Mouse (Mus musculus) midbrain, embryonic 15.5 days (tissue): Measurements from ENCODE around the gene Uhrf1. TPM values are rescaled to one million over a fixed set of nuclear protein-coding genes. Genes with fewer than 3 reads are reported as not detected.

Source experiments
- ATAC-seq: fragments of 200-750 bp; cut with Nextera tagmentation; replicated peaks from 2 replicates; pipeline ENCODE4 v1.8.0; 2017; ENCODE audit warnings: moderate TSS enrichment
- H3K27ac ChIP-seq: fragments of 300-500 bp; sonication (generic); 2 replicates; pipeline ENCODE4 v1.5.1; 2015; ENCODE audit warnings: mild to moderate bottlenecking, inconsistent platforms
- H3K27me3 ChIP-seq: fragments of 300-500 bp; sonication (generic); replicated peaks from 2 replicates; pipeline ENCODE4 v1.6.1; 2015; ENCODE audit warnings: inconsistent platforms
- H3K36me3 ChIP-seq: fragments of 300-500 bp; sonication (generic); replicated peaks from 2 replicates; pipeline ENCODE4 v1.6.1; 2015; ENCODE audit warnings: inconsistent platforms
- H3K4me1 ChIP-seq: fragments of 300-500 bp; sonication (generic); 2 replicates; pipeline ENCODE4 v1.6.1; 2015; ENCODE audit warnings: inconsistent platforms
- H3K4me2 ChIP-seq: fragments of 300-500 bp; sonication (generic); 2 replicates; pipeline ENCODE4 v1.6.1; 2015; ENCODE audit warnings: inconsistent platforms, mild to moderate bottlenecking, moderate library complexity
- H3K4me3 ChIP-seq: fragments of 300-500 bp; sonication (generic); 2 replicates; pipeline ENCODE4 v1.5.1; 2015; ENCODE audit warnings: mild to moderate bottlenecking, inconsistent platforms
- H3K9ac ChIP-seq: fragments of 300-500 bp; sonication (generic); 2 replicates; pipeline ENCODE4 v1.6.1; 2015; ENCODE audit warnings: mild to moderate bottlenecking, inconsistent platforms
- H3K9me3 ChIP-seq: fragments of 300-500 bp; sonication (generic); 2 replicates; pipeline ENCODE4 v1.6.1; 2016; ENCODE audit warnings: inconsistent platforms
- WGBS: fragments of 180-500 bp; shearing (Covaris S2); methylation state at CpG from one replicate; pipeline ENCODE4 v1.1.7; 2015; ENCODE audit warnings: mixed read lengths; 5-methylcytosine and 5-hydroxymethylcytosine counted together
- polyA plus RNA-seq: library from polyadenylated mRNA; unstranded; fragments of >200 nt; fragmentation: Nextera tagmentation; extraction: Ambion mirVana; gene quantifications from 2 replicates; pipeline ENCODE4 v1.2.1, GENCODE M21; 2015

The Uhrf1 gene
- polyA plus RNA-seq, 1 experiment from 2014 or later = 19.2 TPM

GRCm38 (mm10) chr17:56290388-56291170, 12.5 kb upstream of the Uhrf1 start:
- WGBS = 4% methylated on average over 17 of the region's 17 CpGs
- H3K4me1 ChIP-seq = peaks cover 24% of the 10 kb centered on the region
- no peaks in the 10 kb centered on the region for H3K9me3 ChIP-seq
- H3K27me3 ChIP-seq = no peaks in the 10 kb centered on the region
- H3K36me3 ChIP-seq = no peaks in the 10 kb centered on the region
- H3K27ac ChIP-seq = peak overlapping the region; percentile 51
- no peak overlapping the region for H3K9ac ChIP-seq
- ATAC-seq = peak; percentile 67
- H3K4me2 ChIP-seq = peak overlapping the region; percentile 45
- H3K4me3 ChIP-seq = peak overlapping the region; percentile 25

- 0% methylated on average over 16 of the region's 16 CpGs for WGBS
- H3K27ac ChIP-seq = peak overlapping the region; percentile 51
- peaks cover 24% of the 10 kb centered on the region for H3K4me1 ChIP-seq
- H3K27me3 ChIP-seq = no peaks in the 10 kb centered on the region
- ATAC-seq = peak; percentile 86
- peak overlapping the region; percentile 19 for H3K4me3 ChIP-seq
- peak overlapping the region; percentile 45 for H3K4me2 ChIP-seq
- no peaks in the 10 kb centered on the region for H3K9me3 ChIP-seq
- H3K36me3 ChIP-seq = no peaks in the 10 kb centered on the region
- no peak overlapping the region for H3K9ac ChIP-seq
Observed at GRCm38 (mm10) chr17:56291171-56291511, 12.0 kb upstream of the Uhrf1 start.

GRCm38 (mm10) chr17:56291826-56292475, 11.2 kb upstream of the Uhrf1 start:
- WGBS = 50% methylated on average over 7 of the region's 7 CpGs
- no peak overlapping the region for H3K27ac ChIP-seq
- H3K4me1 ChIP-seq = peaks cover 24% of the 10 kb centered on the region
- no peaks in the 10 kb centered on the region for H3K9me3 ChIP-seq
- no peak overlapping the region for H3K4me3 ChIP-seq
- no peaks in the 10 kb centered on the region for H3K36me3 ChIP-seq
- no peak overlapping the region for H3K9ac ChIP-seq
- no peak for ATAC-seq
- H3K27me3 ChIP-seq = no peaks in the 10 kb centered on the region
- no peak overlapping the region for H3K4me2 ChIP-seq

DNA sequence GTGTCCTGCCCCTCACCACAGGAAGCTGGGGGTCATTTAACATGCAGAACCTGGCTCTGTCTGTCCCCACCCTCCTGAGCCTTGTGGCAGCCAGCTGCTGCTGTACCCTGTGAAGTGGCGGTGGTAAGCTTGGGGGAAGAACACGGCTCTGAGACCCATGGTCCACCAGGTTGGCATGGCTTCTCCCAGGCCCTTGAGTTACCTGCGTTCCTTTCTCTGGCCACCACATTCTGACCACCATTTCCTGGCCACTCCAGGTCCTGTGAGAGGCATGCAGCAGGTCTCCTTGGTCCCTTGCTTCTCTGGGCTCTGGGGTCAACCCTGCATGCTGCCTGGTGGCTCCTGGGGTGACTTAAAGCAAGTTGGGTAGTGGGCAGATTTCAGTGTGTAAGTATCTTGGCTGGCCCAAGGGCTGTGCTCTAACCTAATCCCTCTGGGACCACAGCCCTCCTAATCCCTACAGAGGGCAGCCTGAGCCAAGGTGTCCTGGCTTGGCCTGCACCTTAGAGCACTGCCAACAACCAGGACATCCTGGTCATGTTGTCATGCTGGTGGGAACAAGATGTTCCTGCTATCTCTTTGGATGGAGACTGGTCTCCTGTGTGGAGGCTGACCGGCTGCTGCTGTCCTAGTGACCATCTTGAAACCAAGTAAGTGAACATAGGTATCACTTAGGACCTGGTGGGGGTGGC, 10.4 kb upstream of the Uhrf1 start, which contains the start of gene Plin3:
Gene Plin3 (minus strand): TSS at position 343 of the 692 bp plus-strand sequence.
- Histone ChIP-seq H3K4me1 (peaks cover 24% of the 10 kb centered on the region), H3K4me3 (no peak within 1 kb of the TSS), H3K9me3 (no peaks in the 10 kb centered on the region), H3K4me2 (no peak within 1 kb of the TSS), H3K27ac (no peak within 1 kb of the TSS), H3K36me3 (no peaks in the 10 kb centered on the region), H3K9ac (no peak within 1 kb of the TSS), H3K27me3 (no peaks in the 10 kb centered on the region)
- ATAC-seq = no peak
- 85% methylated on average over 4 of the region's 4 CpGs for WGBS

DNA sequence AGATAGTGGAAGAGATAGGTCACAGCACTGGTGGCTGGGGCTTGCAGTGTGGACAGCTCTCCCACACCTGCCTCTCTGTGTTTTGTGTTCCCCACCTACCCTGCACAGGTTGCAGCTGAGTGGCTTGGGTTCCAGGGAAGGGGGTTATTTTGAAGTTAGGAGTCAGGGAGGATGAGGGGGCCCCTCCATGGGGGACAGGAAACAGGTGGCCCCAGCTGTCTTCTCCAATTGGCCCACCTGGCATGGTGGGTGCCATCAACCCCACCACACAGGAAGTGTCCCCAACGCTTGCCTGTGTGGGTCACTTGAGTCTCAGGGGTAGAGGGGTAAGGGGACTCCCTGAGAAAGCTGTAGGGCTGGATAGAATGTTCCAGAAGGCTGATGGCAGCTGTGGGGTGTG, 9.8 kb upstream of the Uhrf1 start:
- Histone ChIP-seq H3K27ac (no peak overlapping the region), H3K4me1 (peaks cover 24% of the 10 kb centered on the region), H3K4me3 (no peak overlapping the region), H3K4me2 (no peak overlapping the region), H3K27me3 (no peaks in the 10 kb centered on the region), H3K9ac (no peak overlapping the region), H3K9me3 (no peaks in the 10 kb centered on the region), H3K36me3 (no peaks in the 10 kb centered on the region)
- ATAC-seq = no peak
- 88% methylated on average over 1 of the region's 1 CpGs for WGBS

- Histone ChIP-seq H3K4me1 (peaks cover 23% of the 10 kb centered on the region), H3K27me3 (no peaks in the 10 kb centered on the region)
Observed at GRCm38 (mm10) chr17:56294241-56294640, 8.9 kb upstream of the Uhrf1 start.

GRCm38 (mm10) chr17:56296201-56296600, 6.9 kb upstream of the Uhrf1 start:
- no peaks in the 10 kb centered on the region for H3K36me3 ChIP-seq
- no peaks in the 10 kb centered on the region for H3K9me3 ChIP-seq
- no peaks in the 10 kb centered on the region for H3K27me3 ChIP-seq
- no peak for ATAC-seq
- no peak overlapping the region for H3K9ac ChIP-seq
- no peak overlapping the region for H3K4me2 ChIP-seq
- no peak overlapping the region for H3K27ac ChIP-seq
- WGBS = 73% methylated on average over 1 of the region's 1 CpGs
- no peak overlapping the region for H3K4me3 ChIP-seq
- H3K4me1 ChIP-seq = peaks cover 4% of the 10 kb centered on the region

More at GRCm38 (mm10) chr17:56294241-56294640, 8.9 kb upstream of the Uhrf1 start:
- WGBS = 92% methylated on average over 19 of the region's 19 CpGs
- H3K4me3 ChIP-seq = no peak overlapping the region
- ATAC-seq = no peak
- H3K27ac ChIP-seq = no peak overlapping the region
- no peaks in the 10 kb centered on the region for H3K36me3 ChIP-seq
- no peaks in the 10 kb centered on the region for H3K9me3 ChIP-seq
- no peak overlapping the region for H3K4me2 ChIP-seq
- H3K9ac ChIP-seq = no peak overlapping the region

DNA sequence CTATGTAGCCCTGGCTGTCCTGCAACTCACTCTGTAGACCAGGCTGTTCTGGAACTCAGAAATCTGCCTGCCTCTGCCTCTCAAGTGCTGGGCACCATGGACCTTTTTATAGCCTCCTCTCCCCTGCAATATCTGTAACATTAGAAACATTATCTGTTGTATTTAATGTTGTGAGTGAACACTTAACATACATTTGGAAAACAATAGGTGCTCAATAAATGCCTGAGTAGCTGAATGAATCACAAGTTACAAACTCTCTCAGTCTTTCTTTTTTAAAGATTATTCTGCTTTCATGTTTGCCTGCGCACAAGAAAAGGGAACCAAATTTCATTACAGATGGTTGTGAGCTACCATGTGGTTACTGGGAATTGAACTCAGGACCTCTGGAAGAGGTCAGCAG, 4.9 kb upstream of the Uhrf1 start:
- WGBS = 100% methylated on average over 1 of the region's 1 CpGs
- no peak for ATAC-seq

GRCm38 (mm10) chr17:56300186-56300585, 2.9 kb upstream of the Uhrf1 start, which contains the start of gene Arrdc5:
Gene Arrdc5 (minus strand): TSS chr17:56300286.
- ATAC-seq = no peak
- H3K4me3 ChIP-seq = no peak within 1 kb of the TSS
- no peak within 1 kb of the TSS for H3K4me2 ChIP-seq
- H3K36me3 ChIP-seq = no peaks in the 10 kb centered on the region
- 92% methylated on average over 9 of the region's 9 CpGs for WGBS
- H3K27me3 ChIP-seq = no peaks in the 10 kb centered on the region
- no peak within 1 kb of the TSS for H3K27ac ChIP-seq
- peaks cover 22% of the 10 kb centered on the region for H3K4me1 ChIP-seq
- no peak within 1 kb of the TSS for H3K9ac ChIP-seq
- no peaks in the 10 kb centered on the region for H3K9me3 ChIP-seq

More for the DNA sequence above, 4.9 kb upstream of the Uhrf1 start:
- Histone ChIP-seq H3K4me2 (no peak overlapping the region), H3K27me3 (no peaks in the 10 kb centered on the region), H3K36me3 (no peaks in the 10 kb centered on the region), H3K4me1 (peaks cover 7% of the 10 kb centered on the region), H3K9ac (no peak overlapping the region), H3K4me3 (no peak overlapping the region), H3K9me3 (no peaks in the 10 kb centered on the region), H3K27ac (no peak overlapping the region)

DNA sequence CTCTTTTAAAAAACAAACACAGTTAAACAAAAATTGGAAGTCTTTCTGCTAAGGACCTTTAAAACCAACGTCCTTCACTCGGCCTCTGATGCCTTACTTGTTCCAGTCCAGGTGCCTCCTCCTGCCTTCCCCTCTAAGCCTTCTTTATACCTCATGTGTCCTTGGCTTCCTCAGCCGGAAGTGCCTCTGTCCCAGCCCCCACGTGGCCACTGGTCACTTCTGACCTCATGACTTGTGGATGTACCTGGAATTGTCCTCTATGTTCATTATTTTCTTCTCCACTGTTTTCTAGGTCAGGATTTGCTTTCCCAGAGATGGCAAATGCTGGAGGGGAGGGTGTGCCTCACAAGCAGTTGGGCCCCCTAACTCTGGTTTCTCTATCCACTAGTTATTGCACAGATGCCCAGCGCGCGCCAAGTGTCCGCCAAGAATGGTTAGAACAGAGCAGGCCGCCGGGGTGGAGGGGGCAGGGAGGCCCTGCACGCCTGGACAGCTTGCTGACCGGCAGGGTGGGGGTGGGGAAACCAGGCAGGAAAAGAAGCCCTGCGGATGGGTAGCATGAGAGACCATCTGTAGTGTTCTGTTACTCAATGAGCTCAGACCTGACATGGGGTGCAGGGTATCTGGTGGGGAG, 641 bp upstream of the Uhrf1 start:
- Histone ChIP-seq H3K9me3 (no peaks in the 10 kb centered on the region), H3K27ac (no peak overlapping the region), H3K4me2 (peak overlapping the region; percentile 98; the same call in 1 of the 2 replicates), H3K4me3 (no peak overlapping the region), H3K9ac (no peak overlapping the region), H3K36me3 (no peaks in the 10 kb centered on the region), H3K27me3 (no peaks in the 10 kb centered on the region), H3K4me1 (peaks cover 30% of the 10 kb centered on the region)
- no peak for ATAC-seq
- WGBS = 17% methylated on average over 13 of the region's 13 CpGs

DNA sequence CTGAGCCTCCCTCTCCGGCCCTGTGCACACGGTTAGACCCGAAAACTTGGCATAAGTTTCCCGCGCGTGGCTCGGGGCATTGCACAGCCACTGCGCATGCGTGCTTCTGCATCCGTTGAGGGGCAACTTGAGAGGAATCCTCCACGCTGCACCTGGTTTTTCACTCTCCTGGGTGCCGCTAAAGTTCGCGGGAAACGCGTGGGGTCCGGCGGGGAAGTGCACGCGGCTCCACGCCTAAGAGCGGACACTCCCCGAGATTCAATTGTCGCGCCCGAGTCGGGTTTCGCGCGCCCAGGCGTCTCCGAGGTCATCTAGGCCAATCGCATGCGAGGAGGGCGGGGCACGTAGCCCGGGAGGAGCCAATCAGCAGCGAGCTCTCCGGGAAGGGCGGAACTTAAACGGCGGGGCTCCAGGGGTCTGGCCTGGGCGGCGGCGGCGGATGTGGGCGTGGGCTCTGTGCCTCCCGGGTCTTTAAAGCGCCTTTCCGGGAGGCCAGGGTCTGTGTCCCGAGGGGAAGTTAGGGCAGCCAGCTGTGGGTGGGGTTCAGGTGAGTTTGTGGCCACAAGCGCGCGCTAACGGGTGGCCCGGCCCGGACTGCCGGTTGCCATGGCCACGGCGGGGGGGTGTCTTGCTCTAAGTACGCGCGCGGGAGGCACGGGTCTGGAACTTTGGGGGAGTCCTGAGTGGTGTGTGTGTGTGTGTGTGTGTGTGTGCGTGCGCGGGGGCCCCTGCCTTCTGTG, 896 bp downstream of the Uhrf1 start:
- Histone ChIP-seq H3K36me3 (no peaks in the 10 kb centered on the region), H3K9ac (peak overlapping the region; percentile 65), H3K27ac (no peak overlapping the region), H3K4me1 (peaks cover 30% of the 10 kb centered on the region), H3K27me3 (no peaks in the 10 kb centered on the region), H3K4me3 (peak overlapping the region; percentile 94), H3K9me3 (no peaks in the 10 kb centered on the region), H3K4me2 (peak overlapping the region; percentile 98)
- peak; percentile 96 for ATAC-seq
- under 1% methylated on average over 68 of the region's 68 CpGs for WGBS
